Mouse (Mus musculus) natural killer cell, adult 2 months (primary cell): ENCODE results near the gene Inpp4b.
A peak's percentile ranks its signal among the peaks of the same experiment; 100 is the strongest.

Experiments
- DNase-seq, 2 experiments: peaks; one replicate each; pipeline ENCODE4 v3.0.0; 2022; ENCODE audit warnings: low spot score in 2 of 2

Gene Inpp4b

GRCm38 (mm10) chr8:81707436-81707835 is 365.1 kb downstream of the Inpp4b start:
- DNase-seq, result no peak

- no peak for DNase-seq
Measured at GRCm38 (mm10) chr8:81731332-81731731, 389.0 kb downstream of the Inpp4b start.

- no peak for DNase-seq
Measured at GRCm38 (mm10) chr8:81735655-81736054, 393.3 kb downstream of the Inpp4b start.

GRCm38 (mm10) chr8:81736103-81736502 is 393.7 kb downstream of the Inpp4b start:
- no peak for DNase-seq

GRCm38 (mm10) chr8:81742588-81742987 is 400.2 kb downstream of the Inpp4b start:
- DNase-seq, result no peak

GRCm38 (mm10) chr8:81743040-81743439 is 400.7 kb downstream of the Inpp4b start:
- DNase-seq, result no peak

GRCm38 (mm10) chr8:81745439-81745838 is 403.1 kb downstream of the Inpp4b start:
- DNase-seq, result no peak

- no peak for DNase-seq
Measured at GRCm38 (mm10) chr8:81751159-81751558, 408.8 kb downstream of the Inpp4b start.

- peak; percentile 19 to 22 for DNase-seq
Measured at GRCm38 (mm10) chr8:81756663-81757062, 414.3 kb downstream of the Inpp4b start.

- no peak for DNase-seq
Measured at GRCm38 (mm10) chr8:81757580-81758144, 415.3 kb downstream of the Inpp4b start.

GRCm38 (mm10) chr8:81761466-81761865 is 419.1 kb downstream of the Inpp4b start:
- DNase-seq, result no peak

GRCm38 (mm10) chr8:81766033-81766432 is 423.7 kb downstream of the Inpp4b start:
- DNase-seq, result no peak

- peak; percentile 19 to 28 for DNase-seq
Measured at GRCm38 (mm10) chr8:81767411-81768312, 425.3 kb downstream of the Inpp4b start.

GRCm38 (mm10) chr8:81768313-81768675 is 425.9 kb downstream of the Inpp4b start:
- no peak for DNase-seq

GRCm38 (mm10) chr8:81768731-81769445 is 426.5 kb downstream of the Inpp4b start:
- DNase-seq, result no peak

- DNase-seq, result no peak
Measured at GRCm38 (mm10) chr8:81770603-81771276, 428.4 kb downstream of the Inpp4b start.

- DNase-seq, result no peak
Measured at GRCm38 (mm10) chr8:81772855-81773254, 430.5 kb downstream of the Inpp4b start.

GRCm38 (mm10) chr8:81773305-81773965 is 431.1 kb downstream of the Inpp4b start:
- DNase-seq, result no peak

GRCm38 (mm10) chr8:81774010-81774409 is 431.7 kb downstream of the Inpp4b start:
- DNase-seq, result no peak

- DNase-seq, result no peak
Measured at GRCm38 (mm10) chr8:81774454-81774853, 432.1 kb downstream of the Inpp4b start.

GRCm38 (mm10) chr8:81776516-81777237 is 434.3 kb downstream of the Inpp4b start:
- no peak for DNase-seq
